Mouse (Mus musculus): ENCODE data around the gene Alad.

DNA sequence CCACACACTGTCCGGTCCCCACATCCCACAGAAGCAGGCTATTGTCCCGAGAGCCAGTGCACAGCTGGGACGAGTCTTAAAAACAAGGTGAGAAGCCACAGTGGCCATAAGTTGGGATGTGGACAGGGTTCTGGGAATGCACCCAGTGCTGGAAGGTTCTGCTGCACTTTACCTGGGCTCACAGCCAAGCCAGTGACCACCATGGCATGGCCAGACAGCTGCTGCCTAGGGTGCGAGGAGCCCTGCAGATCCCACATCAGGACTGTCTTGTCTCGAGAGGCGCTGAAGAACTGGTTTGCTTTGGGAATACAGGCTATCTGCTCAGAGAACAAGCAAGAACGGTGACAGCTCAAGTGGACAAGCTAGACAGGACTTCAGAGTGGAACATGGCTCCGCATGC, 59.4 kb downstream of the Alad start:
- TF ChIP-seq POLR2A (IDR thresholded peaks at IDR 0.05; ENCODE audit: borderline replicate concordance, insufficient read depth, low read length): no peak
- TF ChIP-seq CTCF (IDR thresholded peaks at IDR 0.05; ENCODE audit: borderline replicate concordance, insufficient read depth, low read depth, low read length): no peak
